Mouse (Mus musculus): Measurements from ENCODE around the gene Mamdc4.

Gene Mamdc4

GRCm38 (mm10) chr2:25574579-25575431 is at the start of gene Mamdc4, which contains the start of gene Phpt1:
Gene Mamdc4, minus strand, starts transcription at chr2:25574845.
Gene Phpt1, minus strand, starts transcription at chr2:25575224.
- peak; percentile 91 for ATAC-seq (ENCODE audit: insufficient number of reproducible peaks, low FRiP score, low TSS enrichment)

- ATAC-seq (ENCODE audit: insufficient number of reproducible peaks, low FRiP score, low TSS enrichment), result peak; percentile 88
Measured at GRCm38 (mm10) chr2:25621229-25622200, 46.9 kb upstream of the Mamdc4 start, which contains the start of gene Tmem141. Gene Tmem141, minus strand, starts transcription at chr2:25622005.

- ATAC-seq (ENCODE audit: insufficient number of reproducible peaks, low FRiP score, low TSS enrichment), result no peak
Measured at GRCm38 (mm10) chr2:25620852-25621228, 46.2 kb upstream of the Mamdc4 start.

- ATAC-seq (ENCODE audit: insufficient number of reproducible peaks, low FRiP score, low TSS enrichment), result no peak
Measured at GRCm38 (mm10) chr2:25620386-25620785, 45.7 kb upstream of the Mamdc4 start.

GRCm38 (mm10) chr2:25617578-25617977 is 42.9 kb upstream of the Mamdc4 start, which contains the start of gene Ccdc183:
Gene Ccdc183, minus strand, starts transcription at chr2:25617678.
- ATAC-seq (ENCODE audit: insufficient number of reproducible peaks, low FRiP score, low TSS enrichment), result no peak

GRCm38 (mm10) chr2:25616398-25616797 is 41.8 kb upstream of the Mamdc4 start:
- ATAC-seq (ENCODE audit: insufficient number of reproducible peaks, low FRiP score, low TSS enrichment), result no peak

- ATAC-seq (ENCODE audit: insufficient number of reproducible peaks, low FRiP score, low TSS enrichment), result no peak
Measured at GRCm38 (mm10) chr2:25608671-25609070, 34.0 kb upstream of the Mamdc4 start.

- peak; percentile 79; the same call in 1 of the 2 replicates for ATAC-seq (ENCODE audit: insufficient number of reproducible peaks, low FRiP score, low TSS enrichment)
Measured at GRCm38 (mm10) chr2:25607761-25608622, 33.3 kb upstream of the Mamdc4 start, which contains the start of gene Rabl6. Gene Rabl6, minus strand, starts transcription at chr2:25608521.

GRCm38 (mm10) chr2:25602526-25602925 is 27.9 kb upstream of the Mamdc4 start:
- no peak for ATAC-seq (ENCODE audit: insufficient number of reproducible peaks, low FRiP score, low TSS enrichment)

GRCm38 (mm10) chr2:25600037-25600436 is 25.4 kb upstream of the Mamdc4 start:
- no peak for ATAC-seq (ENCODE audit: insufficient number of reproducible peaks, low FRiP score, low TSS enrichment)

GRCm38 (mm10) chr2:25598749-25599148 is 24.1 kb upstream of the Mamdc4 start:
- ATAC-seq (ENCODE audit: insufficient number of reproducible peaks, low FRiP score, low TSS enrichment), result no peak

GRCm38 (mm10) chr2:25596765-25597510 is 22.3 kb upstream of the Mamdc4 start:
- ATAC-seq (ENCODE audit: insufficient number of reproducible peaks, low FRiP score, low TSS enrichment), result no peak

GRCm38 (mm10) chr2:25591863-25592262 is 17.2 kb upstream of the Mamdc4 start:
- ATAC-seq (ENCODE audit: insufficient number of reproducible peaks, low FRiP score, low TSS enrichment), result peak; percentile 40; the same call in 1 of the 2 replicates

- no peak for ATAC-seq (ENCODE audit: insufficient number of reproducible peaks, low FRiP score, low TSS enrichment)
Measured at GRCm38 (mm10) chr2:25588227-25588907, 13.7 kb upstream of the Mamdc4 start.

- no peak for ATAC-seq (ENCODE audit: insufficient number of reproducible peaks, low FRiP score, low TSS enrichment)
Measured at GRCm38 (mm10) chr2:25587290-25587689, 12.6 kb upstream of the Mamdc4 start.

GRCm38 (mm10) chr2:25585601-25586000 is 11.0 kb upstream of the Mamdc4 start:
- ATAC-seq (ENCODE audit: insufficient number of reproducible peaks, low FRiP score, low TSS enrichment), result no peak

GRCm38 (mm10) chr2:25584856-25585255 is 10.2 kb upstream of the Mamdc4 start:
- ATAC-seq (ENCODE audit: insufficient number of reproducible peaks, low FRiP score, low TSS enrichment), result no peak

GRCm38 (mm10) chr2:25584152-25584551 is 9.5 kb upstream of the Mamdc4 start:
- no peak for ATAC-seq (ENCODE audit: insufficient number of reproducible peaks, low FRiP score, low TSS enrichment)
